Mouse (Mus musculus) regulatory T cell (primary cell): ENCODE data around the gene Unc79.

Source experiments
- in situ Hi-C: fragments of 300-600 bp; cut with MboI, MseI; formaldehyde crosslinking; loops from one replicate; pipeline ENCODE4 v1.15.1; 2025; ENCODE audit warnings: high pct_unique_total_duplicates

The Unc79 gene

DNA sequence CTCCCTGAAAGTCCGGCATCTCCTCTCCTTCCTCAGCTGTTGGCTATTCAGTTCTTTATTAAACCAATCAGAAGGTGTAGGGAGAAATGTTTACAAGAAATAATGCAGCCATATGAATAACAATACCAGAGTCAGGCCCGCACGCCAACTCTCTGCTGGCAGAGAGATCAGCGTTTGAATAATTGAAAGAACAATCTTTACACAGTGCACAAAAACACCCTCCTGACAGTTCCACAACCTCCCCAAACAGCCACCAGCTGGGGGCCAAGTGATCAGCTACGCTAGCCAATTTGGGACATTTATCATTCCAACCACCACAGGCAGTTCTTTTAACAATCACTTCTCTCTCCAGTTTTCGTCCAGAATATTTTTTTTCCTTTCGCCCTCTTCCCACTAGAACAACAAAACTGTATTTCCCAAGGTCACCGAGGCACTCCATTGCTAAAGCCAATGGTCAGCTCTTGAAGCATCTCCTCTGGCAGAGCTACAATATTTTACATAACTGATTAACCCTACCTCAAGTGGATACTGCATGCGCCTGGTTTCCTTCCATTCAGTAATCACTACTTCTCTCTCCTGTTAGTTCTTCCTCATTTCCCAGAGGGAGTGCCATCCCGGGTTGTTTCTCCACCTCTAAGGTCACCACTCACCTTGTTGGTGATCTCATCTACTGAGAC is 169.0 kb downstream of the Unc79 start:
- in situ Hi-C loops = no loop called here

- in situ Hi-C loops = no loop called here
Measured at GRCm38 (mm10) chr12:103121928-103122327, 173.3 kb downstream of the Unc79 start.

GRCm38 (mm10) chr12:103123861-103124260 is 175.2 kb downstream of the Unc79 start:
- in situ Hi-C loops = no loop called here

GRCm38 (mm10) chr12:103128914-103129313 is 180.3 kb downstream of the Unc79 start:
- in situ Hi-C loops = no loop called here

GRCm38 (mm10) chr12:103129395-103130248 is 181.0 kb downstream of the Unc79 start:
- in situ Hi-C loops = no loop called here

DNA sequence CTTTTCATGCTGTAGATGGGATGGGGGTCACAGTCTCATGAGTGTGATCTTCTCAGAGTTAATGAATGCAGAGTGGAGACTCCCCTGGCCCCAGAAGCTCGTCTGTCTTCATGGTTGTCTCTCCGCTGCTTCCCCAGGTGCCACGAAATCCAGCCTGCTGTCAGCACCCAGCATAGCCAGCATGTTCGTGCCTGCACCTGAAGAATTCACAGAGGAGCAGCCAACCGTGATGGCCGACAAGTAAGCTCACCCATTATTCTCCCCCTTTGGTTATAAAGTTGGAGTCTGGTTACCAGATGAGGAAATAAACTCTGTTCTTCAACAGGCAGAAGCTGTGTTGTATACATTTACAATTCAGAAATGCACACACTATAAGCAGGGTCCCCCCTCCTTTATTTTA is 182.8 kb downstream of the Unc79 start:
- in situ Hi-C loops = no loop called here

GRCm38 (mm10) chr12:103142550-103143010 is 193.9 kb downstream of the Unc79 start:
- in situ Hi-C loops = loop anchor here (5.0 to 10.0 kb wide), 3 partner anchors 160 to 352 kb away; no protein-coding TSS in a partner anchor

- in situ Hi-C loops = loop anchor here (5.0 to 10.0 kb wide), 3 partner anchors 158 to 351 kb away; no protein-coding TSS in a partner anchor
Measured at GRCm38 (mm10) chr12:103143798-103144565, 195.3 kb downstream of the Unc79 start.

DNA sequence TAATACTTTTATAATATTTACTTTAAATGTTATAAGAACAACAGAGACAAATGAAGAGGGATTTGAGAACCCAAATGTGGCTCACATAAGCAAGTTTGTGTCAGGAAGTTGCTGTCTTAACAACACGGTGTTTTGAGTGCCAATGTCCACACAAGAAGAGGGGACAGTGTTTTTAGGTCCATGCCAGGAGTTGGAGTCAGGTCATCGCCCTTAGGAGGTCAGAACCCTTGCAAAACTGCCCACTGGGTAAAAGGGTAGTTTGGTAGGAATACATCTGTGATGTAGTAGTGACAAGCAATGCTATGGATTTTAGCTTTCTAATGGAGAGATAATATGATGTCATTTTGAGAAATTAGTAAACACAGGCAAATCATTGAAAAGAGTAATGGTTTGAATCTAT is 201.6 kb downstream of the Unc79 start:
- in situ Hi-C loops = no loop called here

DNA sequence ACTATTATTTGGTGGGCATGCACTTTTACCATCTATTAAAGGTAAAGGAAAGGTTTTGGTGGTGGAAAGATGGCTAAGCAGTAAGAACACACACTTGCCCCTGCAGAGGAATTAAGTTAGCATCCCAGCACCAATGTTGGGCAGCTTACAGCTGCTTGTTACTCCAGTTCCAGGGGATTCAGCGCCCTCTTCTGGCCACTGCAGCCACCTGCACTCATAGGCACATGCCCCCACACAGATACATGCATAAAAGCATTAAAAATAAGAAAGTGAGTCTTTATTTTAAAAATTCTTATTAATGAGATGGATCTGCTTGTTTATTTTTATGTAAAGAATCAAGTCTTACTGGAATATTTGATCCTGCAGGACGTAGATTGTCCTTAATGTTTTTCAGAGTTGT is 206.3 kb downstream of the Unc79 start:
- in situ Hi-C loops = no loop called here

GRCm38 (mm10) chr12:103155406-103155805 is 206.7 kb downstream of the Unc79 start:
- in situ Hi-C loops = no loop called here

- in situ Hi-C loops = no loop called here
Measured at GRCm38 (mm10) chr12:103157129-103157910, 208.7 kb downstream of the Unc79 start.

DNA sequence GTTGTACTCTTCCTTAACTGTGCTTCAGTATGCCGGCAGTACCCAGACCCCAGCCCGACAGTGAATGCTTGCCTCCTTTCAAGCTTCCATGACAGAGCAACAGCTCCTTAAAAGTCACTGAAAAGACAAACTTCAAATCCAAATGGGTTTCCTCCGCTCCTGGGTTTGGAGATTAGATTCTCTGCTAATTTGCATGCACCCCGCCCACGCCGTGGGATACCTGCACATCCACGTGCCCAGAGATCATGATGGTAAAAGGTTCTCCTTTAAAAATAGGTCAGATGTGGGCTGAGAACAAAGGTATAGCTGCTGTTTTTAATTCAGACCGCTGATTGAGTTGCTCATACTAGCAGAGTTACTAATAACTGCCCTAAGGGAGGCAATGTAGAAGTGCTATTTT is 210.4 kb downstream of the Unc79 start:
- in situ Hi-C loops = no loop called here

DNA sequence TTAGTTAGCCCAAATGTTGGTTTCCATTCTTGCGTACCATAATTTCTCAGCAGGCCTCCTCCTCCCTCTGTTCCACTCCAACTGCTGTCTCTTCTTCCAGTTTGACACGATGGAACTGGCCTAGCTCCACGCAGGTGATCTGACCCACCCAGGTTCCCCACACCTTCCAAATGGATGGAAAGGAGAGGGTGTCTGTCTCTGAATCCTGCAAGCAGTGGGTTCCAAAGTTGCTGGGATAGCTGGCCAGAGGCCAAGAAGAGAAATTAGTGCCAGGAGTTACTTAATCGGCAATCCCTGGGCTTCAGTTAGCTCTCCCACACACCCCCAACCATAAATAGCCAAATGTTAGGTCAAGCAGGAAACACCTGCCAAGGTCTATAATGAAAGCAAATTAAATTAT is 212.1 kb downstream of the Unc79 start:
- in situ Hi-C loops = no loop called here

- in situ Hi-C loops = no loop called here
Measured at GRCm38 (mm10) chr12:103163596-103163995, 214.9 kb downstream of the Unc79 start.

DNA sequence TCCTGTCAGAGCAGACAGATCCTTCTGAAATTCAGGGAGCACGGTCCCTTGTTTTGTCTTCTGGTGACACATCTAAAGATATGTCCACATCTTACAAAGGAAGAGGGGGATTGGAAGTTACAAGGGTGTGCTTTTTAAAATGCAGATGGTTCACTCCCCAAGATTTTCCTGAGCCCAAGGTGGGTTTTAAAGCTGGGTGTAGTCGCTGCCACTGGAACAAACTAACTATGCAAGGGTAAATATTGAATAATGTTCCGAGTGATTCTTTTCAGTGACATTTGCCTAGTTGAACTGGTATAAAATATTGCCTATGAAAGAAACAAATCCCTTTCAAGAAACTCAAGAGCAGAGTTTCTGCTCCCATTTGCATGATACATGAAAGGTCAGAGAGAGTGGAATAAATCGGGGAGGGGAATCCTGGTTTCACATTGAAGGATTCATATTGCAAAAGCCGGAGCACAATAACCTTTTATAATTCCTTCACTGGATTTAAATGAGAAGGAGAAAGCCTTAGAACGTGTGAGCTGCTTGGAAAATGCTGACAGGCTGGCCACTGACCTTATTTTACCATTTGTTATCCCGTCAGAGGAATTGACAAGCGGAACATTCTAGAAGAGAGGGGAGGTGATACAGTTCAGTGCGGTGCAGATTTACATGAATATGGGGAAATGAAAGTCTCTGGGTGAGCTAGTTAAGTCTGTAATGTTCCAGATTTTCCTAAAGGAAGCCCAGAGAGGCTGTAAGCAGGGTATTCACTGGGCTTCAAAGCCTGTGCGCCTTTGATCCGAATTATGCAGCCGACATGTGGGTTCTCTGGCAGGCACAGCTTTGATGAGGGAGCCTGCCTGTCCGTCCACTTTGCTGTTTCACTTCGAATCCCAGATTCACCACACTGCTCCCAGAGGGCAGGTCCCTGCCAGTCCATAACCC is 215.7 kb downstream of the Unc79 start:
- in situ Hi-C loops = no loop called here

- in situ Hi-C loops = no loop called here
Measured at GRCm38 (mm10) chr12:103168892-103169291, 220.2 kb downstream of the Unc79 start.

GRCm38 (mm10) chr12:103183057-103183456 is 234.4 kb downstream of the Unc79 start:
- in situ Hi-C loops = no loop called here

DNA sequence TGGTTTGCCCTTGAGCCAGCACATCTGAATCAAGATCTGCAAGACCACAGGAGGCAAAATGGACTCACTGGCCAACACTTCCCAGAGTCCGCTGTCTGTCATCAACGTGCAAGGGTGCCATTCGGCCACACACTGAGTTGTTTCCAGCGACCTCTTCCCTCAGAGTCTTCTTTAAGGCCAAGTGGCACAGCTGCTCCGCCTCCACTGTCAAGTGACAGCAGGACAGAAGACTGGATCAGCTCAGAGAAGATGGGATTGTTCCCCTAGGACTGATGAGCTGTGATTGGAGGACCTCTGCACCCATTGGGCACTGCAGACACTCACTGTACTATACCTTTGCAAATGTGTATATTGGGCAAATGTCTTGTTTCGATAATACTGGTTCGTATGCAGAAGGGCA is 238.4 kb downstream of the Unc79 start:
- in situ Hi-C loops = no loop called here

DNA sequence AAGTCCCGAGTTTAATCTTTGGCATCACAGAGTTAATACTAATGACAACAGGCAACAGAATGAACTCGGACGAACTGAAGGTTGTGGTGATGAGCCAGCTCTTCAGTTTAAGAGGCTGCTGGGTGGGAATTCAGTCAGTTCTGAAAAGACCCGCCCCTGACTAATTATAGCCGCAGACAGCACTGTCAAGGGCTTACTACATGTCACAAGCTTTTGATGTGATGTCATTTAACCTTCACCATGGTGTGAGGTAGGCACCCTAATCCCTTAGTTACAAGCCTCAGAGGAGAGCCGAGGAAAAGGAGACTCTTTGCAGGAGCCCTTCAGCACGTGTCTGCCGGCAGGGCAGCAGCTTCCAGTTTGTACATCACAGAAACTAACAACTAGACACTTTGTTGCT is 239.6 kb downstream of the Unc79 start:
- in situ Hi-C loops = no loop called here
